Mouse (Mus musculus): ENCODE data around the gene Jak1. TPM values are rescaled to one million over a fixed set of nuclear protein-coding genes. Genes with fewer than 3 reads are reported as not detected.

Gene Jak1
- polyA plus RNA-seq, 1 experiment: 46.5 TPM

GRCm38 (mm10) chr4:101292028-101292735 is 27.1 kb upstream of the Jak1 start:
- TF ChIP-seq POLR2A (IDR thresholded peaks at IDR 0.05; ENCODE audit: low read depth, low read length) (peak; percentile 33), CTCF (conservative IDR thresholded peaks at IDR 0.05; ENCODE audit: insufficient read depth, insufficient read length, low read depth, low read length) (0 out of 2 replicates have a peak, but pooled peaks have one; percentile 26)
- 4% methylated on average over 41 of the region's 41 CpGs for WGBS
- H3K4me3 ChIP-seq (ENCODE audit: insufficient read depth, low read depth, low read length): peak overlapping the region; percentile 54
- H3K27ac ChIP-seq (ENCODE audit: insufficient read depth, low read depth, low read length): peak overlapping the region; percentile 94
- peaks cover 15% of the 10 kb centered on the region for H3K4me1 ChIP-seq (ENCODE audit: control insufficient read depth, insufficient read depth, low read length)
- H3K36me3 ChIP-seq (ENCODE audit: control insufficient read depth, insufficient read depth, low read length): no peaks in the 10 kb centered on the region
- DNase-seq: peak; percentile 97
- H3K27me3 ChIP-seq (replicated peaks; ENCODE audit: control insufficient read depth, insufficient read depth, low read length): no peaks in the 10 kb centered on the region

GRCm38 (mm10) chr4:101288292-101288691 is 23.2 kb upstream of the Jak1 start:
- peaks cover 6% of the 10 kb centered on the region; the same call in 1 of the 2 replicates for H3K4me1 ChIP-seq (ENCODE audit: control insufficient read depth, insufficient read depth, low read length)
- 92% methylated on average over 11 of the region's 11 CpGs for WGBS
- H3K27me3 ChIP-seq (replicated peaks; ENCODE audit: control insufficient read depth, insufficient read depth, low read length): no peaks in the 10 kb centered on the region
- no peak overlapping the region for H3K27ac ChIP-seq (ENCODE audit: insufficient read depth, low read depth, low read length)
- no peak for DNase-seq
- TF ChIP-seq CTCF (conservative IDR thresholded peaks at IDR 0.05; ENCODE audit: insufficient read depth, insufficient read length, low read depth, low read length): no peak
- no peak for TF ChIP-seq POLR2A (IDR thresholded peaks at IDR 0.05; ENCODE audit: low read depth, low read length)
- no peaks in the 10 kb centered on the region for H3K36me3 ChIP-seq (ENCODE audit: control insufficient read depth, insufficient read depth, low read length)
- no peak overlapping the region for H3K4me3 ChIP-seq (ENCODE audit: insufficient read depth, low read depth, low read length)

GRCm38 (mm10) chr4:101286562-101286961 is 21.5 kb upstream of the Jak1 start:
- Histone ChIP-seq H3K4me1 (ENCODE audit: control insufficient read depth, insufficient read depth, low read length) (peaks cover 5% of the 10 kb centered on the region; the same call in 1 of the 2 replicates), H3K36me3 (ENCODE audit: control insufficient read depth, insufficient read depth, low read length) (no peaks in the 10 kb centered on the region), H3K27me3 (replicated peaks; ENCODE audit: control insufficient read depth, insufficient read depth, low read length) (no peaks in the 10 kb centered on the region), H3K27ac (ENCODE audit: insufficient read depth, low read depth, low read length) (no peak overlapping the region), H3K4me3 (ENCODE audit: insufficient read depth, low read depth, low read length) (no peak overlapping the region)
- 92% methylated on average over 6 of the region's 6 CpGs for WGBS
- no peak for DNase-seq
- TF ChIP-seq POLR2A (IDR thresholded peaks at IDR 0.05; ENCODE audit: low read depth, low read length) (no peak), CTCF (conservative IDR thresholded peaks at IDR 0.05; ENCODE audit: insufficient read depth, insufficient read length, low read depth, low read length) (no peak)

GRCm38 (mm10) chr4:101285906-101286432 is 20.9 kb upstream of the Jak1 start:
- no peak for DNase-seq
- 76% methylated on average over 2 of the region's 2 CpGs for WGBS
- H3K4me1 ChIP-seq (ENCODE audit: control insufficient read depth, insufficient read depth, low read length): peaks cover 1% of the 10 kb centered on the region; the same call in 1 of the 2 replicates
- no peaks in the 10 kb centered on the region for H3K36me3 ChIP-seq (ENCODE audit: control insufficient read depth, insufficient read depth, low read length)
- TF ChIP-seq CTCF (conservative IDR thresholded peaks at IDR 0.05; ENCODE audit: insufficient read depth, insufficient read length, low read depth, low read length) (no peak), POLR2A (IDR thresholded peaks at IDR 0.05; ENCODE audit: low read depth, low read length) (no peak)
- no peaks in the 10 kb centered on the region for H3K27me3 ChIP-seq (replicated peaks; ENCODE audit: control insufficient read depth, insufficient read depth, low read length)
- H3K27ac ChIP-seq (ENCODE audit: insufficient read depth, low read depth, low read length): no peak overlapping the region
- no peak overlapping the region for H3K4me3 ChIP-seq (ENCODE audit: insufficient read depth, low read depth, low read length)

- H3K4me3 ChIP-seq (ENCODE audit: insufficient read depth, low read depth, low read length): no peak overlapping the region
- no peaks in the 10 kb centered on the region for H3K4me1 ChIP-seq (ENCODE audit: control insufficient read depth, insufficient read depth, low read length)
- TF ChIP-seq POLR2A (IDR thresholded peaks at IDR 0.05; ENCODE audit: low read depth, low read length): no peak
- TF ChIP-seq CTCF (conservative IDR thresholded peaks at IDR 0.05; ENCODE audit: insufficient read depth, insufficient read length, low read depth, low read length): no peak
- no peak for DNase-seq
- H3K27ac ChIP-seq (ENCODE audit: insufficient read depth, low read depth, low read length): no peak overlapping the region
- WGBS: 69% methylated on average over 4 of the region's 4 CpGs
- no peaks in the 10 kb centered on the region for H3K27me3 ChIP-seq (replicated peaks; ENCODE audit: control insufficient read depth, insufficient read depth, low read length)
- H3K36me3 ChIP-seq (ENCODE audit: control insufficient read depth, insufficient read depth, low read length): no peaks in the 10 kb centered on the region
These were observed 18.9 kb upstream of the Jak1 start for GRCm38 (mm10) chr4:101283938-101284337.

GRCm38 (mm10) chr4:101282237-101282636 is 17.2 kb upstream of the Jak1 start:
- no peaks in the 10 kb centered on the region for H3K27me3 ChIP-seq (replicated peaks; ENCODE audit: control insufficient read depth, insufficient read depth, low read length)
- no peaks in the 10 kb centered on the region for H3K4me1 ChIP-seq (ENCODE audit: control insufficient read depth, insufficient read depth, low read length)
- no peak overlapping the region for H3K4me3 ChIP-seq (ENCODE audit: insufficient read depth, low read depth, low read length)
- no peak for DNase-seq
- TF ChIP-seq POLR2A (IDR thresholded peaks at IDR 0.05; ENCODE audit: low read depth, low read length) (no peak), CTCF (conservative IDR thresholded peaks at IDR 0.05; ENCODE audit: insufficient read depth, insufficient read length, low read depth, low read length) (no peak)
- H3K36me3 ChIP-seq (ENCODE audit: control insufficient read depth, insufficient read depth, low read length): no peaks in the 10 kb centered on the region
- H3K27ac ChIP-seq (ENCODE audit: insufficient read depth, low read depth, low read length): no peak overlapping the region
- 91% methylated on average over 1 of the region's 1 CpGs for WGBS

- Histone ChIP-seq H3K4me3 (ENCODE audit: insufficient read depth, low read depth, low read length) (no peak overlapping the region), H3K4me1 (ENCODE audit: control insufficient read depth, insufficient read depth, low read length) (no peaks in the 10 kb centered on the region), H3K27me3 (replicated peaks; ENCODE audit: control insufficient read depth, insufficient read depth, low read length) (no peaks in the 10 kb centered on the region), H3K36me3 (ENCODE audit: control insufficient read depth, insufficient read depth, low read length) (no peaks in the 10 kb centered on the region), H3K27ac (ENCODE audit: insufficient read depth, low read depth, low read length) (no peak overlapping the region)
- DNase-seq: no peak
- 77% methylated on average over 2 of the region's 2 CpGs for WGBS
- TF ChIP-seq POLR2A (IDR thresholded peaks at IDR 0.05; ENCODE audit: low read depth, low read length): no peak
- TF ChIP-seq CTCF (conservative IDR thresholded peaks at IDR 0.05; ENCODE audit: insufficient read depth, insufficient read length, low read depth, low read length): no peak
These were observed 15.0 kb upstream of the Jak1 start for GRCm38 (mm10) chr4:101280119-101280518.

All from kidney, adult 2 months (tissue).